Mouse (Mus musculus): ENCODE results near the gene Gucd1. TPM values are rescaled to one million over a fixed set of nuclear protein-coding genes. Genes with fewer than 3 reads are reported as not detected.

Gucd1 gene
- polyA plus RNA-seq, 1 experiment from 2014 or later = 48.7 TPM

GRCm38 (mm10) chr10:75332268-75332667 lies 185.5 kb downstream of the Gucd1 start:
- Histone ChIP-seq H3K27ac (no peak overlapping the region), H3K4me1 (replicated peaks) (peaks cover 15% of the 10 kb centered on the region), H3K36me3 (no peaks in the 10 kb centered on the region), H3K9ac (no peak overlapping the region), H3K27me3 (no peaks in the 10 kb centered on the region), H3K4me2 (no peak overlapping the region), H3K4me3 (replicated peaks) (no peak overlapping the region), H3K9me3 (replicated peaks) (no peaks in the 10 kb centered on the region)
- DNase-seq (no peak), ATAC-seq (ENCODE audit: low read depth) (no peak)
- 69% methylated on average over 3 of the region's 3 CpGs for WGBS (ENCODE audit: insufficient replicate concordance)

GRCm38 (mm10) chr10:75328201-75328704 lies 189.5 kb downstream of the Gucd1 start:
- 56% methylated on average over 4 of the region's 4 CpGs for WGBS (ENCODE audit: insufficient replicate concordance)
- H3K4me1 ChIP-seq (replicated peaks) = peaks cover 27% of the 10 kb centered on the region
- no peaks in the 10 kb centered on the region for H3K27me3 ChIP-seq
- no peak overlapping the region for H3K9ac ChIP-seq
- H3K27ac ChIP-seq = no peak overlapping the region
- H3K36me3 ChIP-seq = peaks cover 4% of the 10 kb centered on the region; the same call in 1 of the 2 replicates
- ATAC-seq (ENCODE audit: low read depth) (no peak), DNase-seq (no peak)
- H3K9me3 ChIP-seq (replicated peaks) = no peaks in the 10 kb centered on the region
- no peak overlapping the region for H3K4me3 ChIP-seq (replicated peaks)
- H3K4me2 ChIP-seq = no peak overlapping the region

- Histone ChIP-seq H3K27me3 (no peaks in the 10 kb centered on the region), H3K36me3 (peaks cover 4% of the 10 kb centered on the region; the same call in 1 of the 2 replicates), H3K9ac (no peak overlapping the region), H3K4me3 (replicated peaks) (no peak overlapping the region), H3K9me3 (replicated peaks) (no peaks in the 10 kb centered on the region), H3K4me1 (replicated peaks) (peaks cover 27% of the 10 kb centered on the region), H3K4me2 (no peak overlapping the region), H3K27ac (0 out of 2 replicates have a peak overlapping the region, but pooled peaks have one; percentile 9)
- no peak for DNase-seq
- no peak for ATAC-seq (ENCODE audit: low read depth)
- 32% methylated on average over 11 of the region's 11 CpGs for WGBS (ENCODE audit: insufficient replicate concordance)
Observed at GRCm38 (mm10) chr10:75327081-75327480, 190.7 kb downstream of the Gucd1 start.

GRCm38 (mm10) chr10:75326553-75326952 lies 191.2 kb downstream of the Gucd1 start:
- H3K27me3 ChIP-seq = no peaks in the 10 kb centered on the region
- peaks cover 27% of the 10 kb centered on the region for H3K4me1 ChIP-seq (replicated peaks)
- DNase-seq (no peak), ATAC-seq (ENCODE audit: low read depth) (peak; percentile 60)
- 0 out of 2 replicates have a peak overlapping the region, but pooled peaks have one; percentile 9 for H3K27ac ChIP-seq
- 28% methylated on average over 3 of the region's 3 CpGs for WGBS (ENCODE audit: insufficient replicate concordance)
- no peaks in the 10 kb centered on the region for H3K9me3 ChIP-seq (replicated peaks)
- H3K36me3 ChIP-seq = peaks cover 4% of the 10 kb centered on the region; the same call in 1 of the 2 replicates
- no peak overlapping the region for H3K9ac ChIP-seq
- H3K4me3 ChIP-seq (replicated peaks) = no peak overlapping the region
- H3K4me2 ChIP-seq = no peak overlapping the region

- H3K4me3 ChIP-seq (replicated peaks) = no peak overlapping the region
- no peaks in the 10 kb centered on the region for H3K27me3 ChIP-seq
- H3K9ac ChIP-seq = no peak overlapping the region
- H3K4me1 ChIP-seq (replicated peaks) = peaks cover 27% of the 10 kb centered on the region
- H3K36me3 ChIP-seq = peaks cover 4% of the 10 kb centered on the region; the same call in 1 of the 2 replicates
- DNase-seq (no peak), ATAC-seq (ENCODE audit: low read depth) (no peak)
- H3K27ac ChIP-seq = no peak overlapping the region
- 83% methylated on average over 23 of the region's 23 CpGs for WGBS (ENCODE audit: insufficient replicate concordance)
- no peaks in the 10 kb centered on the region for H3K9me3 ChIP-seq (replicated peaks)
- no peak overlapping the region for H3K4me2 ChIP-seq
Observed at GRCm38 (mm10) chr10:75325821-75326220, 192.0 kb downstream of the Gucd1 start.

GRCm38 (mm10) chr10:75324391-75324790 lies 193.4 kb downstream of the Gucd1 start:
- 30% methylated on average over 10 of the region's 10 CpGs for WGBS (ENCODE audit: insufficient replicate concordance)
- no peaks in the 10 kb centered on the region for H3K9me3 ChIP-seq (replicated peaks)
- peaks cover 7% of the 10 kb centered on the region; the same call in 1 of the 2 replicates for H3K27me3 ChIP-seq
- no peak overlapping the region for H3K4me2 ChIP-seq
- H3K36me3 ChIP-seq = peaks cover 4% of the 10 kb centered on the region; the same call in 1 of the 2 replicates
- H3K27ac ChIP-seq = no peak overlapping the region
- peaks cover 27% of the 10 kb centered on the region for H3K4me1 ChIP-seq (replicated peaks)
- no peak for ATAC-seq (ENCODE audit: low read depth)
- DNase-seq = no peak
- H3K9ac ChIP-seq = no peak overlapping the region
- no peak overlapping the region for H3K4me3 ChIP-seq (replicated peaks)

- no peak overlapping the region for H3K4me3 ChIP-seq (replicated peaks)
- peaks cover 4% of the 10 kb centered on the region; the same call in 1 of the 2 replicates for H3K36me3 ChIP-seq
- ATAC-seq (ENCODE audit: low read depth) (no peak), DNase-seq (no peak)
- H3K4me2 ChIP-seq = no peak overlapping the region
- H3K9me3 ChIP-seq (replicated peaks) = no peaks in the 10 kb centered on the region
- 61% methylated on average over 8 of the region's 8 CpGs for WGBS (ENCODE audit: insufficient replicate concordance)
- H3K4me1 ChIP-seq (replicated peaks) = peaks cover 27% of the 10 kb centered on the region
- peaks cover 10% of the 10 kb centered on the region; the same call in 1 of the 2 replicates for H3K27me3 ChIP-seq
- H3K9ac ChIP-seq = no peak overlapping the region
- no peak overlapping the region for H3K27ac ChIP-seq
Observed at GRCm38 (mm10) chr10:75323986-75324385, 193.8 kb downstream of the Gucd1 start.

- no peaks in the 10 kb centered on the region for H3K9me3 ChIP-seq (replicated peaks)
- no peak overlapping the region for H3K27ac ChIP-seq
- ATAC-seq (ENCODE audit: low read depth) = no peak
- 65% methylated on average over 6 of the region's 6 CpGs for WGBS (ENCODE audit: insufficient replicate concordance)
- no peak overlapping the region for H3K9ac ChIP-seq
- peaks cover 4% of the 10 kb centered on the region; the same call in 1 of the 2 replicates for H3K36me3 ChIP-seq
- no peak overlapping the region for H3K4me3 ChIP-seq (replicated peaks)
- H3K4me1 ChIP-seq (replicated peaks) = peaks cover 20% of the 10 kb centered on the region; the same call in 1 of the 2 replicates
- H3K4me2 ChIP-seq = no peak overlapping the region
- peaks cover 21% of the 10 kb centered on the region for H3K27me3 ChIP-seq
- DNase-seq = no peak
Observed at GRCm38 (mm10) chr10:75322966-75323365, 194.8 kb downstream of the Gucd1 start.

GRCm38 (mm10) chr10:75320321-75320720 lies 197.5 kb downstream of the Gucd1 start:
- DNase-seq (no peak), ATAC-seq (ENCODE audit: low read depth) (no peak; the same call in 1 of the 2 replicates)
- no peak overlapping the region for H3K4me2 ChIP-seq
- no peak overlapping the region for H3K27ac ChIP-seq
- H3K9ac ChIP-seq = no peak overlapping the region
- H3K27me3 ChIP-seq = peaks cover 41% of the 10 kb centered on the region
- WGBS (ENCODE audit: insufficient replicate concordance) = 13% methylated on average over 4 of the region's 4 CpGs
- no peaks in the 10 kb centered on the region for H3K9me3 ChIP-seq (replicated peaks)
- no peak overlapping the region for H3K4me3 ChIP-seq (replicated peaks)
- H3K4me1 ChIP-seq (replicated peaks) = peaks cover 19% of the 10 kb centered on the region
- no peaks in the 10 kb centered on the region for H3K36me3 ChIP-seq

GRCm38 (mm10) chr10:75318206-75318605 lies 199.6 kb downstream of the Gucd1 start:
- Histone ChIP-seq H3K27ac (no peak overlapping the region), H3K4me2 (peak overlapping the region; percentile 71)
- 57% methylated on average over 6 of the region's 6 CpGs for WGBS (ENCODE audit: insufficient replicate concordance)

GRCm38 (mm10) chr10:75316908-75317761 lies 200.6 kb downstream of the Gucd1 start:
- no peak overlapping the region; the same call in 1 of the 2 replicates for H3K27ac ChIP-seq
- under 1% methylated on average over 74 of the region's 81 CpGs for WGBS (ENCODE audit: insufficient replicate concordance)
- no peaks in the 10 kb centered on the region for H3K9me3 ChIP-seq (replicated peaks)
- peaks cover 41% of the 10 kb centered on the region for H3K27me3 ChIP-seq
- DNase-seq = no peak
- H3K4me1 ChIP-seq (replicated peaks) = peaks cover 46% of the 10 kb centered on the region
- ATAC-seq (ENCODE audit: low read depth) = peak; percentile 41; the same call in 1 of the 2 replicates
- H3K4me2 ChIP-seq = peak overlapping the region; percentile 71
- H3K4me3 ChIP-seq (replicated peaks) = peak overlapping the region; percentile 59
- no peaks in the 10 kb centered on the region for H3K36me3 ChIP-seq
- H3K9ac ChIP-seq = peak overlapping the region; percentile 56

More at GRCm38 (mm10) chr10:75318206-75318605, 199.6 kb downstream of the Gucd1 start:
- Histone ChIP-seq H3K9ac (peak overlapping the region; percentile 56; the same call in 1 of the 2 replicates), H3K4me1 (replicated peaks) (peaks cover 37% of the 10 kb centered on the region), H3K9me3 (replicated peaks) (no peaks in the 10 kb centered on the region), H3K36me3 (no peaks in the 10 kb centered on the region), H3K4me3 (replicated peaks) (peak overlapping the region; percentile 59), H3K27me3 (peaks cover 41% of the 10 kb centered on the region)
- ATAC-seq (ENCODE audit: low read depth) (no peak), DNase-seq (no peak)

GRCm38 (mm10) chr10:75316872-75316907 lies 201.1 kb downstream of the Gucd1 start, which contains the start of gene Adora2a:
Adora2a (plus strand) TSS chr10:75316877.
- DNase-seq (no peak), ATAC-seq (ENCODE audit: low read depth) (no peak)
- no peaks in the 10 kb centered on the region for H3K9me3 ChIP-seq (replicated peaks)
- peak within 1 kb of the TSS; percentile 71 for H3K4me2 ChIP-seq
- peak within 1 kb of the TSS; percentile 56 for H3K9ac ChIP-seq
- WGBS (ENCODE audit: insufficient replicate concordance) = 0% methylated on average over 4 of the region's 4 CpGs
- peaks cover 41% of the 10 kb centered on the region for H3K27me3 ChIP-seq
- H3K27ac ChIP-seq = no peak within 1 kb of the TSS; the same call in 1 of the 2 replicates
- no peaks in the 10 kb centered on the region for H3K36me3 ChIP-seq
- peaks cover 46% of the 10 kb centered on the region for H3K4me1 ChIP-seq (replicated peaks)
- peak within 1 kb of the TSS; percentile 59 for H3K4me3 ChIP-seq (replicated peaks)
